Mouse (Mus musculus) spleen, adult 2 months (tissue): Measurements from ENCODE around the gene Gm17268. TPM values are rescaled to one million over a fixed set of nuclear protein-coding genes. Genes with fewer than 3 reads are reported as not detected.

Experiments used
- DNase-seq, 2 experiments: peaks; one replicate each; pipeline versions ENCODE4 v3.0.0 to v3.0.0-alpha.2; 2012 to 2021; ENCODE audit warnings: low spot score in 2 of 2, low read depth in 1 of 2
- H3K27ac ChIP-seq: fragments of 200-500 bp; 2 replicates; pipeline ENCODE4 v1.5.1; 2012; ENCODE audit warnings: low read length, inconsistent platforms; ENCODE audit not compliant: insufficient read depth
- H3K27me3 ChIP-seq: fragments of 200-500 bp; 2 replicates; pipeline ENCODE4 v1.6.1; 2012; ENCODE audit warnings: mild to moderate bottlenecking, moderate library complexity, low read length, inconsistent platforms; ENCODE audit not compliant: control insufficient read depth, insufficient read depth
- H3K36me3 ChIP-seq: fragments of 200-500 bp; 2 replicates; pipeline ENCODE4 v1.6.1; 2012; ENCODE audit warnings: mild to moderate bottlenecking, low read length, inconsistent platforms; ENCODE audit not compliant: control insufficient read depth, insufficient read depth
- H3K4me1 ChIP-seq: fragments of 200-500 bp; 2 replicates; pipeline ENCODE4 v1.6.1; 2011; ENCODE audit warnings: inconsistent platforms; ENCODE audit not compliant: control insufficient read depth, insufficient read depth, insufficient read length
- H3K4me3 ChIP-seq: fragments of 200-500 bp; 2 replicates; pipeline ENCODE4 v1.5.1; 2011; ENCODE audit warnings: mild to moderate bottlenecking, inconsistent platforms; ENCODE audit not compliant: insufficient read depth, insufficient read length; ENCODE audit errors: extremely low read depth
- CTCF ChIP-seq: fragments of 200-500 bp; IDR thresholded peaks from 2 replicates; pipeline ENCODE4 v1.5.1; 2011; ENCODE audit warnings: mild to moderate bottlenecking, inconsistent platforms; ENCODE audit not compliant: insufficient read depth, insufficient read length, insufficient replicate concordance; ENCODE audit errors: extremely low read depth
- POLR2A ChIP-seq: fragments of 200-500 bp; IDR thresholded peaks from 2 replicates; pipeline ENCODE4 v1.6.1; 2011; ENCODE audit warnings: low read depth, low read length, inconsistent platforms
- WGBS: fragments of 180-500 bp; shearing (Covaris S2); methylation state at CpG from one replicate; pipeline ENCODE4 v1.1.7; 2018; 5-methylcytosine and 5-hydroxymethylcytosine counted together
- polyA plus RNA-seq: library from polyadenylated mRNA; depleted of rRNA; stranded (reverse); fragments of >200 nt; gene quantifications from 2 replicates; pipeline ENCODE4 v1.2.3, GENCODE M21; 2012

Gene Gm17268
- polyA plus RNA-seq, 1 experiment = not detected

GRCm38 (mm10) chr11:82047746-82048415 is 9.5 kb upstream of the Gm17268 start:
- peak in 1 of 2 experiments; percentile 6 for DNase-seq

DNA sequence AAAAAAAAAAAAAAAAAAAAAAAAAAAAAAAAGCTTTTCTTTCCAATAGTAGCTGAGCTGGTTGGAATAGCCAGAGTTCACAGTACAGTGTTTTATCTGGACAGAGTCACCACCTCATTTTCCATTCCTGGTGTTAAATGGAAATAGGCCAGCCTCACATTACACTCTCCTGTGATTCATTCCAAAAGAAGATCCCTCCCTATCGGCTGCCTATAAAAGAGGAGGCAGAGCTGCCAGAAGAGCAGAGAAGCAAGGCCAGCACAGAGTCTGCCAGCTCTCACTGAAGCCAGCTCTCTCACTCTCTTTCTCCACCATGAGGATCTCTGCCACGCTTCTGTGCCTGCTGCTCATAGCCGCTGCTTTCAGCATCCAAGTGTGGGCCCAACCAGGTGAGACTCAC is 7.1 kb upstream of the Gm17268 start, which contains the start of gene Ccl7:
Ccl7 (plus strand) TSS at position 242 of the 400 bp plus-strand sequence.
- TF ChIP-seq CTCF (no peak), POLR2A (no peak)
- Histone ChIP-seq H3K27ac (no peak within 1 kb of the TSS), H3K4me1 (no peaks in the 10 kb centered on the region), H3K4me3 (no peak within 1 kb of the TSS), H3K36me3 (no peaks in the 10 kb centered on the region), H3K27me3 (no peaks in the 10 kb centered on the region)
- no peak for DNase-seq
- WGBS = 84% methylated on average over 3 of the region's 3 CpGs

More at GRCm38 (mm10) chr11:82047746-82048415, 9.5 kb upstream of the Gm17268 start:
- Histone ChIP-seq H3K27me3 (no peaks in the 10 kb centered on the region), H3K4me3 (no peak overlapping the region), H3K36me3 (no peaks in the 10 kb centered on the region), H3K27ac (no peak overlapping the region), H3K4me1 (no peaks in the 10 kb centered on the region)
- 41% methylated on average over 6 of the region's 6 CpGs for WGBS
- TF ChIP-seq POLR2A (no peak), CTCF (no peak)

GRCm38 (mm10) chr11:82041671-82042080 is 3.3 kb upstream of the Gm17268 start:
- no peak for DNase-seq
- no peaks in the 10 kb centered on the region for H3K36me3 ChIP-seq
- WGBS = 53% methylated on average over 4 of the region's 4 CpGs

GRCm38 (mm10) chr11:82039132-82039660 is 834 bp upstream of the Gm17268 start:
- no peak for TF ChIP-seq POLR2A
- no peak for TF ChIP-seq CTCF
- Histone ChIP-seq H3K4me1 (no peaks in the 10 kb centered on the region), H3K27ac (no peak overlapping the region), H3K4me3 (no peak overlapping the region), H3K27me3 (no peaks in the 10 kb centered on the region), H3K36me3 (no peaks in the 10 kb centered on the region)
- WGBS = 26% methylated on average over 3 of the region's 3 CpGs
- no peak for DNase-seq

More at GRCm38 (mm10) chr11:82041671-82042080, 3.3 kb upstream of the Gm17268 start:
- TF ChIP-seq POLR2A (no peak), CTCF (no peak)
- Histone ChIP-seq H3K4me3 (no peak overlapping the region), H3K27me3 (no peaks in the 10 kb centered on the region), H3K27ac (no peak overlapping the region), H3K4me1 (no peaks in the 10 kb centered on the region)

DNA sequence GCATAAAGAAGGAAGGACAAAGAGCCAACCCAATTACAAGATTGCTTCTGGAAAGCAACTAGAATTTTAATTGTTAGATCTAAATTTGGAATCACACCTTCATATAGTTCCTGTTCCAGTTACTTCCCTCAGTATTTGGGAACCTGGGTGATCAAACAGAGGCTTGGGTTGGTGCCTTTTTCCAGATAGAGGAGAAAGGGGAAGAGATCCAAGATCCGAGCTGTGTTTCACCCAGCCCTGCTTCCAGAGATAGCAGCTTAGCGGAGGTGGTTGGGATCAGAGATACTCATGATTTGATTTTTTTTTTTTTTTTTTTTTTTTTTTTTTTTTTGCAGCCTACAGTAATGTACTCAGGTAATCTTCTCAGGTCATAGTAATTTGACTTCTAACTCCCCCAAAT is 2.5 kb downstream of the Gm17268 start:
- WGBS = 87% methylated on average over 2 of the region's 2 CpGs
- DNase-seq = no peak
- TF ChIP-seq CTCF (no peak), POLR2A (no peak)
- Histone ChIP-seq H3K4me1 (no peaks in the 10 kb centered on the region), H3K27me3 (no peaks in the 10 kb centered on the region), H3K27ac (no peak overlapping the region), H3K4me3 (no peak overlapping the region), H3K36me3 (no peaks in the 10 kb centered on the region)

DNA sequence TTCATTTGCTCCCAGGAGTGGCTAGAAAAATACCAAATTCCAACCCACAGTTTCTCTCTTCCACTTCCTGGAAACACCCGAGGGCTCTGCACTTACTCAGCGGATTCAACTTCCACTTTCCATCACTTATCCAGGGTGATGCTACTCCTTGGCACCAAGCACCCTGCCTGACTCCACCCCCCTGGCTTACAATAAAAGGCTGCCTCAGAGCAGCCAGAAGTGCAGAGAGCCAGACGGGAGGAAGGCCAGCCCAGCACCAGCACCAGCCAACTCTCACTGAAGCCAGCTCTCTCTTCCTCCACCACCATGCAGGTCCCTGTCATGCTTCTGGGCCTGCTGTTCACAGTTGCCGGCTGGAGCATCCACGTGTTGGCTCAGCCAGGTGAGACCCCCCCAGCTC is 3.0 kb downstream of the Gm17268 start, which contains the start of gene Ccl2:
Ccl2 (plus strand) TSS at position 216 of the 400 bp plus-strand sequence.
- H3K4me1 ChIP-seq = no peaks in the 10 kb centered on the region
- DNase-seq = no peak
- H3K27ac ChIP-seq = no peak within 1 kb of the TSS
- no peak for TF ChIP-seq CTCF
- no peak for TF ChIP-seq POLR2A
- WGBS = 26% methylated on average over 5 of the region's 5 CpGs
- no peaks in the 10 kb centered on the region for H3K27me3 ChIP-seq
- no peak within 1 kb of the TSS for H3K4me3 ChIP-seq
- no peaks in the 10 kb centered on the region for H3K36me3 ChIP-seq

DNA sequence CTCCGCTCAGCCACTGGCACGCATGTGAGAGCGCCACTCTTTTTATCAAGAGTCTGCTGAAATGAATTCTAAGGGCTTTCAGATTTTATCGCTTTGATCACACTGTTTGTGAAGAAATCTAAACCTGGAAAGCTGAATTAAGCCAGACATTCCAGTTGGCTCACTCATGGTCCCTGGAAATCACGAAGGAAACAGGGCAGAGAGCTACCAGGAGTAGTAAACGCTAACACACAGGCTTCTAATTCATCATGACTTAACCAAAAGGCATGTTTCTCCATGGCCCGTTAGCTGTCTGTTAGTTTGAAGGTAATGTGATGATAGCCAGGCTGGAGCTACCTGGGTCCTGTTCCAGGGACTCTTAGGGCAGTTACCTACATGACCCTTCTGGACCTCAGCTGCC is 3.9 kb downstream of the Gm17268 start:
- TF ChIP-seq CTCF = no peak
- no peak for TF ChIP-seq POLR2A
- Histone ChIP-seq H3K4me3 (no peak overlapping the region), H3K27me3 (no peaks in the 10 kb centered on the region), H3K4me1 (no peaks in the 10 kb centered on the region), H3K27ac (no peak overlapping the region), H3K36me3 (no peaks in the 10 kb centered on the region)
- WGBS = 88% methylated on average over 7 of the region's 7 CpGs
- no peak for DNase-seq
